Mouse (Mus musculus): ENCODE measurements around the gene Leng1. TPM values are rescaled to one million over a fixed set of nuclear protein-coding genes. Genes with fewer than 3 reads are reported as not detected.

Gene Leng1
- total RNA-seq, 2 experiments from 2014 or later = 4.4 to 5.5 TPM

GRCm38 (mm10) chr7:3693809-3694075, 28.1 kb upstream of the Leng1 start:
- DNase-seq (ENCODE audit: extremely low spot score in 1 of 2, low spot score in 2 of 2) = no peak
- intact Hi-C loops (cut with DNase I) = loop anchor here (10.0 kb wide), 1 partner anchor 451 kb away; no protein-coding TSS in a partner anchor

GRCm38 (mm10) chr7:3692987-3693808, 27.6 kb upstream of the Leng1 start, which contains the start of gene Mboat7:
Gene Mboat7 (minus strand): TSS chr7:3693523.
- intact Hi-C loops (cut with DNase I) = loop anchor here (10.0 kb wide), 1 partner anchor 452 kb away; no protein-coding TSS in a partner anchor
- DNase-seq (ENCODE audit: extremely low spot score in 1 of 2, low spot score in 2 of 2) = peak; percentile 98 to 99

GRCm38 (mm10) chr7:3692382-3692986, 26.8 kb upstream of the Leng1 start, which contains the start of gene Tsen34:
Gene Tsen34 (plus strand): TSS chr7:3692863.
- intact Hi-C loops (cut with DNase I) = loop anchor here (10.0 kb wide), 1 partner anchor 452 kb away; no protein-coding TSS in a partner anchor
- DNase-seq (ENCODE audit: extremely low spot score in 1 of 2, low spot score in 2 of 2) = no peak

GRCm38 (mm10) chr7:3691919-3692318, 26.3 kb upstream of the Leng1 start:
- intact Hi-C loops (cut with DNase I) = loop anchor here (10.0 kb wide), 1 partner anchor 453 kb away; no protein-coding TSS in a partner anchor
- DNase-seq (ENCODE audit: extremely low spot score in 1 of 2, low spot score in 2 of 2) = no peak

GRCm38 (mm10) chr7:3685400-3686187, 20.0 kb upstream of the Leng1 start:
- intact Hi-C loops (cut with DNase I) = no loop called here
- DNase-seq (ENCODE audit: extremely low spot score in 1 of 2, low spot score in 2 of 2) = no peak

- no peak for DNase-seq (ENCODE audit: extremely low spot score in 1 of 2, low spot score in 2 of 2)
- intact Hi-C loops (cut with DNase I) = no loop called here
Observed at GRCm38 (mm10) chr7:3684698-3685097, 19.1 kb upstream of the Leng1 start.

- intact Hi-C loops (cut with DNase I) = no loop called here
- DNase-seq (ENCODE audit: extremely low spot score in 1 of 2, low spot score in 2 of 2) = no peak
Observed at GRCm38 (mm10) chr7:3683908-3684550, 18.4 kb upstream of the Leng1 start.

- intact Hi-C loops (cut with DNase I) = loop anchor here (5.0 kb wide), 1 partner anchor 795 kb away; no protein-coding TSS in a partner anchor
Observed at GRCm38 (mm10) chr7:3677342-3677741, 11.7 kb upstream of the Leng1 start, which contains the start of gene Tmc4. Gene Tmc4 (minus strand): TSS chr7:3677553.

GRCm38 (mm10) chr7:3676371-3676770, 10.7 kb upstream of the Leng1 start:
- intact Hi-C loops (cut with DNase I) = loop anchor here (5.0 kb wide), 1 partner anchor 796 kb away; no protein-coding TSS in a partner anchor
- no peak for DNase-seq (ENCODE audit: extremely low spot score in 1 of 2, low spot score in 2 of 2)

More at GRCm38 (mm10) chr7:3677342-3677741, 11.7 kb upstream of the Leng1 start, which contains the start of gene Tmc4:
- no peak for DNase-seq (ENCODE audit: extremely low spot score in 1 of 2, low spot score in 2 of 2)

GRCm38 (mm10) chr7:3675228-3675548, 9.5 kb upstream of the Leng1 start:
- intact Hi-C loops (cut with DNase I) = loop anchor here (5.0 kb wide), 1 partner anchor 797 kb away; no protein-coding TSS in a partner anchor
- no peak for DNase-seq (ENCODE audit: extremely low spot score in 1 of 2, low spot score in 2 of 2)

GRCm38 (mm10) chr7:3674507-3675227, 9.0 kb upstream of the Leng1 start:
- intact Hi-C loops (cut with DNase I) = loop anchor here (5.0 kb wide), 1 partner anchor 798 kb away; no protein-coding TSS in a partner anchor
- peak; percentile 71 to 90 for DNase-seq (ENCODE audit: extremely low spot score in 1 of 2, low spot score in 2 of 2)

GRCm38 (mm10) chr7:3666921-3667391, 1.3 kb upstream of the Leng1 start:
- DNase-seq (ENCODE audit: extremely low spot score in 1 of 2, low spot score in 2 of 2) = no peak
- intact Hi-C loops (cut with DNase I) = no loop called here

- no peak for DNase-seq (ENCODE audit: extremely low spot score in 1 of 2, low spot score in 2 of 2)
- intact Hi-C loops (cut with DNase I) = no loop called here
Observed at GRCm38 (mm10) chr7:3664524-3665214, 971 bp downstream of the Leng1 start.

GRCm38 (mm10) chr7:3658578-3658977, 7.1 kb downstream of the Leng1 start:
- intact Hi-C loops (cut with DNase I) = no loop called here

GRCm38 (mm10) chr7:3656966-3657365, 8.7 kb downstream of the Leng1 start:
- DNase-seq (ENCODE audit: extremely low spot score in 1 of 2, low spot score in 2 of 2) = no peak
- intact Hi-C loops (cut with DNase I) = no loop called here

More at GRCm38 (mm10) chr7:3658578-3658977, 7.1 kb downstream of the Leng1 start:
- DNase-seq (ENCODE audit: extremely low spot score in 1 of 2, low spot score in 2 of 2) = no peak

GRCm38 (mm10) chr7:3646641-3647040, 19.0 kb downstream of the Leng1 start:
- intact Hi-C loops (cut with DNase I) = no loop called here
- DNase-seq (ENCODE audit: extremely low spot score in 1 of 2, low spot score in 2 of 2) = no peak

- intact Hi-C loops (cut with DNase I) = no loop called here
Observed at GRCm38 (mm10) chr7:3646188-3646587, 19.5 kb downstream of the Leng1 start.

More at GRCm38 (mm10) chr7:3646188-3646587, 19.5 kb downstream of the Leng1 start:
- no peak for DNase-seq (ENCODE audit: extremely low spot score in 1 of 2, low spot score in 2 of 2)
